In genomic region chr7:12749431-12750198, GRCm38 (mm10) we compare ENCODE assay signal across 9 mouse cellular contexts. TPM values are rescaled to one million over a fixed set of nuclear protein-coding genes. Genes with fewer than 3 reads are reported as not detected.
DNase-seq lines count a peak whose midpoint lies in the region; ATAC-seq and TF ChIP-seq lines count a peak whose summit lies in the region.
"Had no signal": no experiment of that assay in that cellular context is flagged by ENCODE, and none has a peak within 500 bp of the region (broad histone marks: within the 10 kb centered on the region; RNA-seq: fewer than 3 reads in every experiment).

No protein-coding gene starts in this region.

- no peak for ATAC-seq in kidney, embryonic 16.5 days (ENCODE audit: low FRiP score, low TSS enrichment)
- peak; percentile 51; the same call in 1 of the 2 replicates for ATAC-seq in hindbrain, postnatal 0 days
- ATAC-seq in erythroid progenitor cell, adult 5-6 weeks (replicated peaks; ENCODE audit: low FRiP score, poor library complexity, severe bottlenecking): no peak

- no peak for DNase-seq in kidney, postnatal 36 days
- DNase-seq in embryonic facial prominence, embryonic 10.5 days (ENCODE audit: low spot score): peak; percentile 12
- DNase-seq in hindbrain, postnatal 0 days (ENCODE audit: low spot score): peak; percentile 44
- peak; percentile 33 for DNase-seq in retina, embryonic 14.5 days (ENCODE audit: low spot score)
- no peak for DNase-seq in layer of hippocampus, postnatal 25 days (ENCODE audit: extremely low spot score in 1 of 2, low spot score in 1 of 2)
- no peak for DNase-seq in urinary bladder, postnatal 14 days (ENCODE audit: low spot score)

- 75% methylated on average over 24 of the region's 24 CpGs for WGBS in kidney, embryonic 16.5 days
- 69% methylated on average over 24 of the region's 24 CpGs for WGBS in embryonic facial prominence, embryonic 10.5 days
- 75% methylated on average over 24 of the region's 24 CpGs for WGBS in hindbrain, postnatal 0 days

- H3K9me3 ChIP-seq in kidney, embryonic 16.5 days (ENCODE audit: low read length): peaks cover 5% of the 10 kb centered on the region; the same call in 1 of the 2 replicates
- peaks cover 24% of the 10 kb centered on the region for H3K9me3 ChIP-seq in embryonic facial prominence, embryonic 10.5 days
- H3K9me3 ChIP-seq in hindbrain, postnatal 0 days (ENCODE audit: low read length): peaks cover 4% of the 10 kb centered on the region; the same call in 1 of the 2 replicates

- peak overlapping the region; percentile 22 for H3K4me3 ChIP-seq in kidney, embryonic 16.5 days (ENCODE audit: low read length)
- H3K4me3 ChIP-seq in embryonic facial prominence, embryonic 10.5 days: peak overlapping the region; percentile 25; the same call in 1 of the 2 replicates
- peak overlapping the region; percentile 10; the same call in 1 of the 2 replicates for H3K4me3 ChIP-seq in hindbrain, postnatal 0 days (ENCODE audit: low read length)

- H3K9ac ChIP-seq in kidney, embryonic 16.5 days (replicated peaks; ENCODE audit: low read length): no peak overlapping the region
- H3K9ac ChIP-seq in hindbrain, postnatal 0 days (replicated peaks; ENCODE audit: low read length): no peak overlapping the region

- H3K27me3 ChIP-seq in kidney, embryonic 16.5 days (ENCODE audit: insufficient read depth, low read length): no peaks in the 10 kb centered on the region
- H3K27me3 ChIP-seq in embryonic facial prominence, embryonic 10.5 days (replicated peaks; ENCODE audit: low read depth, poor library complexity, severe bottlenecking): no peaks in the 10 kb centered on the region
- H3K27me3 ChIP-seq in hindbrain, postnatal 0 days (ENCODE audit: insufficient read depth, low read length): no peaks in the 10 kb centered on the region

- no peak overlapping the region for H3K27ac ChIP-seq in kidney, embryonic 16.5 days (ENCODE audit: low read length)
- no peak overlapping the region; the same call in 1 of the 2 replicates for H3K27ac ChIP-seq in embryonic facial prominence, embryonic 10.5 days (replicated peaks)
- H3K27ac ChIP-seq in hindbrain, postnatal 0 days: no peak overlapping the region

- H3K4me2 ChIP-seq in kidney, embryonic 16.5 days (replicated peaks; ENCODE audit: low read depth, low read length): 0 out of 2 replicates have a peak overlapping the region, but pooled peaks have one; percentile 29
- H3K4me2 ChIP-seq in hindbrain, postnatal 0 days (ENCODE audit: low read depth, low read length): 0 out of 2 replicates have a peak overlapping the region, but pooled peaks have one; percentile 1

- no peaks in the 10 kb centered on the region for H3K36me3 ChIP-seq in kidney, embryonic 16.5 days (ENCODE audit: insufficient read depth, low read length)
- H3K36me3 ChIP-seq in embryonic facial prominence, embryonic 10.5 days (replicated peaks): no peaks in the 10 kb centered on the region
- H3K36me3 ChIP-seq in hindbrain, postnatal 0 days (ENCODE audit: insufficient read depth, low read length): no peaks in the 10 kb centered on the region

- H3K4me1 ChIP-seq in kidney, embryonic 16.5 days (ENCODE audit: insufficient read depth, low read length): no peaks in the 10 kb centered on the region
- no peaks in the 10 kb centered on the region for H3K4me1 ChIP-seq in embryonic facial prominence, embryonic 10.5 days
- no peaks in the 10 kb centered on the region for H3K4me1 ChIP-seq in hindbrain, postnatal 0 days (ENCODE audit: insufficient read depth, low read length)

- TF ChIP-seq CTCF in hindbrain, postnatal 0 days (IDR thresholded peaks at IDR 0.05; ENCODE audit: low read depth): no peak

RNA-seq across cellular contexts. Expression of gene Vmn2r56, which starts 14.8 kb away (rescaled TPM):
- not detected in 2 replicates for polyA plus RNA-seq in kidney, embryonic 16.5 days (2015; fragmentation: Nextera tagmentation; extraction: Ambion mirVana)
- polyA plus RNA-seq in embryonic facial prominence, embryonic 10.5 days (2016; fragmentation: Nextera tagmentation; extraction: Ambion mirVana): not detected in 2 replicates
- 0.04 and 0.10 TPM in 2 replicates for total RNA-seq in hindbrain, postnatal 0 days (2014; rRNA removed)
- polyA plus RNA-seq in hindbrain, postnatal 0 days (2015; fragmentation: Nextera tagmentation; extraction: Ambion mirVana): 0.03 TPM in 1 of 2 replicates, not detected in the other
- total RNA-seq in layer of hippocampus, postnatal 25 days (2021): not detected
- total RNA-seq in erythroid progenitor cell, adult 5-6 weeks (2015; ENCODE audit: low replicate concordance): not detected in 2 replicates
- total RNA-seq in erythroid progenitor cell, adult 5-6 weeks (2017; ENCODE audit: low replicate concordance): not detected in 2 replicates
- total RNA-seq: liver, adult 2 months had no signal
- polyA plus RNA-seq: liver, adult 2 months had no signal

RNA-seq across cellular contexts. Expression of gene Zscan18, which starts 53.8 kb away (rescaled TPM):
- polyA plus RNA-seq in kidney, embryonic 16.5 days (2015; fragmentation: Nextera tagmentation; extraction: Ambion mirVana): 9.0 and 9.9 TPM in 2 replicates
- 14.5 and 15.0 TPM in 2 replicates for polyA plus RNA-seq in embryonic facial prominence, embryonic 10.5 days (2016; fragmentation: Nextera tagmentation; extraction: Ambion mirVana)
- total RNA-seq in hindbrain, postnatal 0 days (2014; rRNA removed): 17.3 and 18.1 TPM in 2 replicates
- polyA plus RNA-seq in hindbrain, postnatal 0 days (2015; fragmentation: Nextera tagmentation; extraction: Ambion mirVana): 19.6 and 20.0 TPM in 2 replicates
- total RNA-seq in layer of hippocampus, postnatal 25 days (2021): 10 to 100 TPM; 17.9 to 18.9 TPM
- not detected in 2 replicates for total RNA-seq in erythroid progenitor cell, adult 5-6 weeks (2015; ENCODE audit: low replicate concordance)
- total RNA-seq in erythroid progenitor cell, adult 5-6 weeks (2017; ENCODE audit: low replicate concordance): not detected in 2 replicates
- total RNA-seq: liver, adult 2 months had no signal

Comparison
In these comparisons a context has a peak if more than half of its experiments do, and no peak if none do; other contexts are left out.
1. DNase-seq: peak in embryonic facial prominence, embryonic 10.5 days (single experiment), hindbrain, postnatal 0 days (single experiment) and retina, embryonic 14.5 days (single experiment); none in kidney, postnatal 36 days (0 of 2), layer of hippocampus, postnatal 25 days (0 of 2) and urinary bladder, postnatal 14 days (single experiment).
2. RNA of gene Zscan18, which starts 53.8 kb away (total RNA-seq): 17.9 to 18.9 TPM in layer of hippocampus, postnatal 25 days and 17.3 to 18.1 TPM in hindbrain, postnatal 0 days; not detected in erythroid progenitor cell, adult 5-6 weeks; every median in the first group is over 10 times any median in the second.
3. Peak in every context shown above with its lines, with median percentiles within 50 percentile points of each other: H3K4me3 ChIP-seq.